In the genomic region with DNA sequence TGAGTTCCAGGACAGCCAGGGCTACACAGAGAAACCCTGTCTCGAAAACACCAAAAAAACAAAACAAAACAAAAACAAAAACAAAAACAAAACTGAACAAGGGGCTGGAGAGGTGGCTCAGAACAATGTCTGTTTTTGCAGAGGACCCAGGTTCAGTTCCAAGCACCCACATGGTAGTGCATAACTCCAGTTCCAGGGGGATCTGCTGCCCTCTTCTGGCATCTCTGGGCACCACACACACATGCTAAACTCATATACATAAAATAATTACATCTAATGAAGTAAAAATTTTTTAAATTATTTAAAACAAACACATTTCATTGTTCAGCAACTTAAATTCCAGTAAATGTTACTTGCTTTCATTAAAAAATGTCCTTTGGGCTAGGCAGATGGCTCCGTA, we compare ENCODE assay signal across 32 mouse cellular contexts. TPM values are rescaled to one million over a fixed set of nuclear protein-coding genes. Genes with fewer than 3 reads are reported as not detected.
DNase-seq lines count a peak whose midpoint lies in the region; ATAC-seq and TF ChIP-seq lines count a peak whose summit lies in the region.
"Had no signal": no experiment of that assay in that cellular context is flagged by ENCODE, and none has a peak within 500 bp of the region (broad histone marks: within the 10 kb centered on the region; RNA-seq: fewer than 3 reads in every experiment).

No protein-coding gene starts in this region.

- H3K4me1 ChIP-seq in kidney, postnatal 0 days (replicated peaks; ENCODE audit: insufficient read depth, low read length), result peaks cover 23% of the 10 kb centered on the region
- H3K4me1 ChIP-seq in liver, postnatal 0 days (ENCODE audit: insufficient read depth), result peaks cover 26% of the 10 kb centered on the region
- peaks cover 34% of the 10 kb centered on the region for H3K4me1 ChIP-seq in liver, embryonic 11.5 days (replicated peaks; ENCODE audit: control insufficient read depth, insufficient read depth, low read length)
- H3K4me1 ChIP-seq in MEL (ENCODE audit: control insufficient read depth in 1 of 2, insufficient read depth in 2 of 2, low read length in 2 of 2), result peaks cover 10 to 17% of the 10 kb centered on the region in 2 experiments

- no peak overlapping the region for H3K9ac ChIP-seq in kidney, postnatal 0 days (ENCODE audit: low read depth, low read length)
- no peak overlapping the region for H3K9ac ChIP-seq in liver, postnatal 0 days (replicated peaks)
- H3K9ac ChIP-seq in liver, embryonic 11.5 days (ENCODE audit: low read depth, low read length), result no peak overlapping the region
- no peak overlapping the region for H3K9ac ChIP-seq in MEL (ENCODE audit: control insufficient read depth, low read depth, low read length, poor library complexity, severe bottlenecking)
- H3K9ac ChIP-seq: embryonic facial prominence, embryonic 15.5 days; forebrain, embryonic 12.5 days; forebrain, postnatal 0 days; hindbrain, embryonic 12.5 days; intestine, embryonic 15.5 days; liver, embryonic 13.5 days; lung, embryonic 14.5 days had no signal

- ATAC-seq in kidney, postnatal 0 days (replicated peaks; ENCODE audit: low FRiP score, low read depth), result no peak
- ATAC-seq in liver, postnatal 0 days, result no peak
- no peak for ATAC-seq in liver, embryonic 11.5 days (replicated peaks; ENCODE audit: low FRiP score)
- ATAC-seq: CD4-positive, CD25-positive, alpha-beta regulatory T cell, adult 4 months; forebrain, postnatal 0 days; hindbrain, postnatal 0 days; intestine, embryonic 15.5 days; midbrain, embryonic 16.5 days; Patski had no signal

- H3K9me3 ChIP-seq in kidney, postnatal 0 days (replicated peaks; ENCODE audit: low read length), result no peaks in the 10 kb centered on the region
- H3K9me3 ChIP-seq in liver, postnatal 0 days (ENCODE audit: low read length), result no peaks in the 10 kb centered on the region; the same call in 1 of the 2 replicates
- H3K9me3 ChIP-seq in liver, embryonic 11.5 days (ENCODE audit: control insufficient read depth, low read length), result peaks cover 3% of the 10 kb centered on the region
- no peaks in the 10 kb centered on the region for H3K9me3 ChIP-seq in MEL (replicated peaks; ENCODE audit: insufficient read depth, low read length)
- H3K9me3 ChIP-seq: embryonic facial prominence, embryonic 10.5 days; embryonic facial prominence, embryonic 15.5 days; G1E; hindbrain, embryonic 12.5 days; intestine, embryonic 15.5 days had no signal

- no peaks in the 10 kb centered on the region for H3K79me2 ChIP-seq in MEL (ENCODE audit: control insufficient read depth, insufficient read depth, low read length, poor library complexity)

- TF ChIP-seq EP300 in liver, postnatal 0 days (IDR thresholded peaks at IDR 0.05; ENCODE audit: low read depth), result no peak
- no peak for TF ChIP-seq EP300 in MEL (IDR thresholded peaks at IDR 0.05; ENCODE audit: low read depth in 1 of 2, low read length in 2 of 2)

- TF ChIP-seq RAD21 in MEL (IDR thresholded peaks at IDR 0.05; ENCODE audit: low read depth, low read length), result peak; percentile 35

- no peak overlapping the region for H3K4me3 ChIP-seq in kidney, postnatal 0 days (replicated peaks; ENCODE audit: low read depth, low read length)
- H3K4me3 ChIP-seq in liver, postnatal 0 days (ENCODE audit: low read depth, low read length), result no peak overlapping the region
- no peak overlapping the region for H3K4me3 ChIP-seq in liver, embryonic 11.5 days (ENCODE audit: low read depth, low read length)
- no peak overlapping the region for H3K4me3 ChIP-seq in MEL (ENCODE audit: control insufficient read depth in 1 of 2, insufficient read depth in 1 of 2, low read depth in 2 of 2, low read length in 2 of 2)
- H3K4me3 ChIP-seq: embryonic facial prominence, embryonic 10.5 days; embryonic facial prominence, embryonic 15.5 days; forebrain, embryonic 12.5 days; hindbrain, embryonic 12.5 days; intestine, embryonic 15.5 days; liver, embryonic 13.5 days had no signal

- TF ChIP-seq CTCF in kidney, postnatal 0 days (IDR thresholded peaks at IDR 0.05; ENCODE audit: low read depth), result peak; percentile 28; the same call in 1 of the 2 replicates
- TF ChIP-seq CTCF in liver, postnatal 0 days (IDR thresholded peaks at IDR 0.05; ENCODE audit: low read depth), result peak; percentile 21; the same call in 1 of the 2 replicates
- TF ChIP-seq CTCF in MEL (IDR thresholded peaks at IDR 0.05 in 2 of 3, conservative IDR thresholded peaks at IDR 0.05 in 1 of 3; ENCODE audit: control insufficient read depth in 1 of 3, insufficient read depth in 1 of 3, low read depth in 2 of 3, low read length in 3 of 3, poor library complexity in 1 of 3, severe bottlenecking in 1 of 3), result peak; percentile 19 to 49 (median 47); a peak in 4 of 6 replicates

- no peaks in the 10 kb centered on the region for H3K27me3 ChIP-seq in kidney, postnatal 0 days (ENCODE audit: insufficient read depth, low read length)
- no peaks in the 10 kb centered on the region for H3K27me3 ChIP-seq in liver, postnatal 0 days (ENCODE audit: insufficient read depth, low read length)
- no peaks in the 10 kb centered on the region for H3K27me3 ChIP-seq in liver, embryonic 11.5 days (replicated peaks; ENCODE audit: control insufficient read depth, insufficient read depth, low read length)
- H3K27me3 ChIP-seq in MEL (ENCODE audit: control insufficient read depth in 1 of 2, insufficient read depth in 2 of 2, low read length in 2 of 2), result no peaks in the 10 kb centered on the region
- H3K27me3 ChIP-seq: embryonic facial prominence, embryonic 15.5 days; forebrain, embryonic 12.5 days; hindbrain, embryonic 12.5 days; intestine, embryonic 15.5 days; liver, embryonic 13.5 days; Patski had no signal

- no peak overlapping the region for H3K27ac ChIP-seq in kidney, postnatal 0 days
- no peak overlapping the region for H3K27ac ChIP-seq in liver, postnatal 0 days (ENCODE audit: low read depth)
- no peak overlapping the region for H3K27ac ChIP-seq in liver, embryonic 11.5 days (ENCODE audit: low read depth, low read length)
- no peak overlapping the region for H3K27ac ChIP-seq in MEL (ENCODE audit: control insufficient read depth, low read depth, low read length)
- H3K27ac ChIP-seq: embryonic facial prominence, embryonic 10.5 days; embryonic facial prominence, embryonic 15.5 days; forebrain, embryonic 12.5 days; hindbrain, embryonic 12.5 days; hindbrain, postnatal 0 days; intestine, embryonic 15.5 days; liver, embryonic 13.5 days had no signal

- TF ChIP-seq POLR2A in MEL (IDR thresholded peaks at IDR 0.05; ENCODE audit: control insufficient read depth in 1 of 2, insufficient read depth in 1 of 2, low read depth in 1 of 2, low read length in 2 of 2, poor library complexity in 1 of 2), result no peak

- H3K36me3 ChIP-seq in kidney, postnatal 0 days (ENCODE audit: insufficient read depth, low read length), result peaks cover 31% of the 10 kb centered on the region
- H3K36me3 ChIP-seq in liver, postnatal 0 days (replicated peaks; ENCODE audit: insufficient read depth, low read length), result peaks cover 40% of the 10 kb centered on the region
- peaks cover 24% of the 10 kb centered on the region for H3K36me3 ChIP-seq in liver, embryonic 11.5 days (ENCODE audit: control insufficient read depth, insufficient read depth, low read length)
- H3K36me3 ChIP-seq in MEL (ENCODE audit: control insufficient read depth in 1 of 2, insufficient read depth in 2 of 2, low read length in 2 of 2), result peaks cover 0 to 14% of the 10 kb centered on the region in 2 experiments
- H3K36me3 ChIP-seq: forebrain, embryonic 12.5 days; hindbrain, embryonic 12.5 days had no signal

- H3K4me2 ChIP-seq in kidney, postnatal 0 days (ENCODE audit: low read length), result no peak overlapping the region
- H3K4me2 ChIP-seq in liver, postnatal 0 days (ENCODE audit: low read depth, low read length), result no peak overlapping the region
- H3K4me2 ChIP-seq in liver, embryonic 11.5 days, result no peak overlapping the region
- H3K4me2 ChIP-seq: embryonic facial prominence, embryonic 15.5 days; forebrain, embryonic 12.5 days; heart, embryonic 11.5 days; hindbrain, embryonic 12.5 days; intestine, embryonic 15.5 days; liver, embryonic 13.5 days; lung, embryonic 14.5 days; midbrain, embryonic 11.5 days had no signal

- no peak for DNase-seq in kidney, postnatal 0 days (ENCODE audit: low spot score)
- no peak for DNase-seq in kidney, adult 18-20 months
- no peak for DNase-seq in liver, postnatal 0 days
- no peak for DNase-seq in liver, embryonic 11.5 days (ENCODE audit: low spot score)
- no peak for DNase-seq in MEL (ENCODE audit: low read depth, low spot score)
- no peak for DNase-seq in cerebellum, postnatal 10 days
- DNase-seq in spleen, adult 18-20 months, result no peak
- DNase-seq: adrenal gland, postnatal 36 days; forebrain, postnatal 0 days; gastrocnemius, postnatal 14 days; heart, postnatal 36 days; kidney, postnatal 25 days; liver, embryonic 13.5 days; lung, embryonic 14.5 days; lung, postnatal 36 days; right cerebral cortex, adult 18-20 months; thymus, postnatal 4 days had no signal

- WGBS in kidney, postnatal 0 days, result 98% methylated on average over 2 of the region's 2 CpGs
- WGBS in liver, postnatal 0 days (ENCODE audit: insufficient replicate concordance), result 89% methylated on average over 2 of the region's 2 CpGs
- WGBS in liver, embryonic 11.5 days, result 95% methylated on average over 2 of the region's 2 CpGs

RNA-seq across cellular contexts. Expression of a gene that starts 12.4 kb away (rescaled TPM):
- polyA plus RNA-seq in kidney, postnatal 0 days (2015; fragmentation: Nextera tagmentation; extraction: Ambion mirVana), result 16.5 and 17.6 TPM in 2 replicates
- 2.4 and 2.7 TPM in 2 replicates for polyA plus RNA-seq in liver, postnatal 0 days (2015; fragmentation: Nextera tagmentation; extraction: Ambion mirVana)
- 0.56 and 0.89 TPM in 2 replicates for polyA plus RNA-seq in liver, embryonic 11.5 days (2014; fragmentation: Nextera tagmentation; extraction: Ambion mirVana)
- total RNA-seq in MEL (2012; rRNA removed), result 1.3 and 1.5 TPM in 2 replicates
- 1 to 10 TPM in 1 of 2 experiments, not detected in 1; 3.2 TPM for polyA plus RNA-seq in MEL (2012; ENCODE audit: insufficient read depth in 1 of 2, insufficient read length in 2 of 2, low read depth in 1 of 2, low replicate concordance in 2 of 2, missing spikeins in 1 of 2)
- total RNA-seq: adrenal gland, adult 18-20 months; forebrain, postnatal 0 days; neutrophil, adult 5-6 weeks had no signal
- polyA plus RNA-seq: CD4-positive, CD25-positive, alpha-beta regulatory T cell, adult 4 months; midbrain, embryonic 11.5 days; midbrain, embryonic 16.5 days had no signal

RNA-seq across cellular contexts. Expression of a gene that starts 22.0 kb away (rescaled TPM):
- 54.5 and 61.2 TPM in 2 replicates for polyA plus RNA-seq in kidney, postnatal 0 days (2015; fragmentation: Nextera tagmentation; extraction: Ambion mirVana)
- polyA plus RNA-seq in liver, postnatal 0 days (2015; fragmentation: Nextera tagmentation; extraction: Ambion mirVana), result 15.1 and 20.9 TPM in 2 replicates
- 15.6 and 18.7 TPM in 2 replicates for polyA plus RNA-seq in liver, embryonic 11.5 days (2014; fragmentation: Nextera tagmentation; extraction: Ambion mirVana)
- 13.7 and 15.9 TPM in 2 replicates for total RNA-seq in MEL (2012; rRNA removed)
- polyA plus RNA-seq in MEL (2012; ENCODE audit: insufficient read depth in 1 of 2, insufficient read length in 2 of 2, low read depth in 1 of 2, low replicate concordance in 2 of 2, missing spikeins in 1 of 2), result 10 to 100 TPM in 1 of 2 experiments, not detected in 1; 22.6 TPM

RNA-seq across cellular contexts. Expression of a gene that starts 31.3 kb away (rescaled TPM):
- polyA plus RNA-seq in kidney, postnatal 0 days (2015; fragmentation: Nextera tagmentation; extraction: Ambion mirVana), result 34.7 and 36.2 TPM in 2 replicates
- polyA plus RNA-seq in liver, postnatal 0 days (2015; fragmentation: Nextera tagmentation; extraction: Ambion mirVana), result 7.7 and 8.8 TPM in 2 replicates
- 36.1 and 36.4 TPM in 2 replicates for polyA plus RNA-seq in liver, embryonic 11.5 days (2014; fragmentation: Nextera tagmentation; extraction: Ambion mirVana)
- total RNA-seq in MEL (2012; rRNA removed), result 55.5 and 72.0 TPM in 2 replicates
- polyA plus RNA-seq in MEL (2012; ENCODE audit: insufficient read depth in 1 of 2, insufficient read length in 2 of 2, low read depth in 1 of 2, low replicate concordance in 2 of 2, missing spikeins in 1 of 2), result 10 to 100 TPM in 1 of 2 experiments, not detected in 1; 55.8 TPM

RNA-seq across cellular contexts. Expression of a gene that starts 32.4 kb away (rescaled TPM):
- 14.2 and 14.4 TPM in 2 replicates for polyA plus RNA-seq in kidney, postnatal 0 days (2015; fragmentation: Nextera tagmentation; extraction: Ambion mirVana)
- 3.2 and 3.3 TPM in 2 replicates for polyA plus RNA-seq in liver, postnatal 0 days (2015; fragmentation: Nextera tagmentation; extraction: Ambion mirVana)
- polyA plus RNA-seq in liver, embryonic 11.5 days (2014; fragmentation: Nextera tagmentation; extraction: Ambion mirVana), result 13.5 and 14.0 TPM in 2 replicates
- total RNA-seq in MEL (2012; rRNA removed), result 6.5 and 6.8 TPM in 2 replicates
- polyA plus RNA-seq in MEL (2012; ENCODE audit: insufficient read depth in 1 of 2, insufficient read length in 2 of 2, low read depth in 1 of 2, low replicate concordance in 2 of 2, missing spikeins in 1 of 2), result 10 to 100 TPM in 1 of 2 experiments, not detected in 1; 10.9 TPM

RNA-seq across cellular contexts. Expression of a gene that starts 53.9 kb away (rescaled TPM):
- 11.1 and 12.1 TPM in 2 replicates for polyA plus RNA-seq in kidney, postnatal 0 days (2015; fragmentation: Nextera tagmentation; extraction: Ambion mirVana)
- polyA plus RNA-seq in liver, postnatal 0 days (2015; fragmentation: Nextera tagmentation; extraction: Ambion mirVana), result 16.8 and 21.5 TPM in 2 replicates
- polyA plus RNA-seq in liver, embryonic 11.5 days (2014; fragmentation: Nextera tagmentation; extraction: Ambion mirVana), result 39.5 and 45.9 TPM in 2 replicates
- total RNA-seq in MEL (2012; rRNA removed), result 24.9 and 41.0 TPM in 2 replicates
- 10 to 100 TPM in 1 of 2 experiments, not detected in 1; 24.8 TPM for polyA plus RNA-seq in MEL (2012; ENCODE audit: insufficient read depth in 1 of 2, insufficient read length in 2 of 2, low read depth in 1 of 2, low replicate concordance in 2 of 2, missing spikeins in 1 of 2)
- polyA plus RNA-seq: testis, adult 2 months had no signal
